Mouse (Mus musculus) lung, adult 2 months (tissue): ENCODE data around the gene Slc38a10.

Source experiments
- CTCF ChIP-seq: fragments of 200-500 bp; IDR thresholded peaks from 2 replicates; pipeline ENCODE4 v1.5.1; 2011; ENCODE audit warnings: mild to moderate bottlenecking, low read length, control low read depth; ENCODE audit not compliant: insufficient read depth
- POLR2A ChIP-seq: fragments of 200-500 bp; IDR thresholded peaks from 2 replicates; pipeline ENCODE4 v1.6.1; 2011; ENCODE audit warnings: low read depth, mild to moderate bottlenecking, control low read depth, low read length, borderline replicate concordance; ENCODE audit errors: extremely low read depth

- TF ChIP-seq CTCF, result no peak
- no peak for TF ChIP-seq POLR2A
These were observed 32.0 kb downstream of the Slc38a10 start for GRCm38 (mm10) chr11:120119108-120119507.
